ENCODE assay signal across 8 mouse cellular contexts in the genomic region with DNA sequence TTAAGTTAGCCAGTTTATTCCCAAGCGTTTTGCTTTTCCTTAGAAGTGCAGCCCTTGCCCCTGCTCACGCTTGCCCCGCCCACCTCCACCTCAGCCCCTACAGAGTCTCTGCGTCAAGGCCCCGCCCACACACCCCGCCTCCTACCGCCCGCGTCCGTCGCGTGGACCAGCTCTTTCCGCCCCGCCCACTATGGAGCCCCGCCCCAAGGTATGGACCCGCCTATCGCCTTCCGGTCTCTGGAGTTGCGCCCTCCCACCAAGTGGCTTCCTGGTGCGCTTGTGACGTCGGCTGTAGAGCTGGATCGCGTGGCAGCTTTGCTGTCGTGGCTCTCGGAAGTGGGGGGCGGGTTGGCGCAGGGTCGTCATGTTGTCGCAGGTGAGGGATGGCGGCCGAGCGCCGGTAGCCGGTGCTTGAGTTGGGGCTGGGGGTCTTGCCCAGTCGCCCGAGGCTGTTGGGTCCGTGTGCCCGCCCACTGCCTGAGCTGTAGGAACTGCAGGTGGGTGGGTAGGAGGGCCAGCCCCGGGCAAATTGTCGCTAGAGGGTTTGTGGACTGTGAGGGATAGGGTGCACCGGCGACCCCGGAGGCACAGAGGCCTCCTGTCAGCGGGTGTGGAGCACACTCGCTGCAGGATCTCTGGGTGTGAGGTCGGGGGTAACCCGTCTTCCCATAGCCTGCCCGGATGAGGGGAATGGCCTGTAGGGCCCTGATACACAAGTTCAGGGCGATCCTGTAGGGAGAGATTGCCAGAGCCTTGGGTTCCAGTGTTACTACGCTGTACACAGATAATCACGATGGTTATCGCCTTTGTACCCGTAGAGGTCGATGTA. TPM values are rescaled to one million over a fixed set of nuclear protein-coding genes. Genes with fewer than 3 reads are reported as not detected.
DNase-seq lines count a peak whose midpoint lies in the region; ATAC-seq and TF ChIP-seq lines count a peak whose summit lies in the region.

Tvp23b (plus strand) TSS at position 236 of the 829 bp plus-strand sequence.

- TF ChIP-seq CTCF in G1E (IDR thresholded peaks at IDR 0.05; ENCODE audit: low read depth, low read length), result no peak
- TF ChIP-seq CTCF in layer of hippocampus, adult 2 months (conservative IDR thresholded peaks at IDR 0.05), result no peak
- peak; percentile 17; the same call in 1 of the 2 replicates for TF ChIP-seq CTCF in lung, embryonic 14.5 days (IDR thresholded peaks at IDR 0.05; ENCODE audit: low read depth)
- no peak for TF ChIP-seq CTCF in olfactory bulb, adult 2 months (IDR thresholded peaks at IDR 0.05; ENCODE audit: insufficient read depth, low read depth, low read length)
- TF ChIP-seq CTCF in thymus, adult 2 months (IDR thresholded peaks at IDR 0.05; ENCODE audit: borderline replicate concordance, control insufficient read depth, extremely low read depth, insufficient read depth, low read length, poor library complexity), result no peak; the same call in 1 of the 2 replicates

- H3K27ac ChIP-seq in forebrain, embryonic 16.5 days (ENCODE audit: low read length), result peak within 1 kb of the TSS; percentile 70
- H3K27ac ChIP-seq in layer of hippocampus, adult 2 months, result peak within 1 kb of the TSS; percentile 93
- H3K27ac ChIP-seq in lung, embryonic 14.5 days (ENCODE audit: low read depth), result peak within 1 kb of the TSS; percentile 81
- peak within 1 kb of the TSS; percentile 40 for H3K27ac ChIP-seq in olfactory bulb, adult 2 months (ENCODE audit: insufficient read depth, low read depth, low read length)
- H3K27ac ChIP-seq in thymus, adult 2 months (ENCODE audit: control insufficient read depth, insufficient read depth, low read length), result peak within 1 kb of the TSS; percentile 47

- WGBS in forebrain, embryonic 16.5 days, result 1% methylated on average over 55 of the region's 55 CpGs
- under 1% methylated on average over 55 of the region's 55 CpGs for WGBS in lung, embryonic 14.5 days
- 2% methylated on average over 55 of the region's 55 CpGs for WGBS in olfactory bulb, adult 2 months
- WGBS in thymus, adult 2 months, result under 1% methylated on average over 55 of the region's 55 CpGs

- peaks cover 12% of the 10 kb centered on the region for H3K27me3 ChIP-seq in G1E (ENCODE audit: insufficient read depth, low read length)
- no peaks in the 10 kb centered on the region for H3K27me3 ChIP-seq in forebrain, embryonic 16.5 days (replicated peaks; ENCODE audit: control insufficient read depth, insufficient read depth, low read length)
- H3K27me3 ChIP-seq in lung, embryonic 14.5 days (ENCODE audit: insufficient read depth, low read length), result no peaks in the 10 kb centered on the region
- H3K27me3 ChIP-seq in thymus, adult 2 months (ENCODE audit: control insufficient read depth, insufficient read depth, low read length), result no peaks in the 10 kb centered on the region

- DNase-seq in G1E (ENCODE audit: low spot score), result peak; percentile 95
- peak; percentile 98 to 99 for DNase-seq in cerebellum, adult 18-20 months
- peak; percentile 96 to 98 for DNase-seq in heart, postnatal 36 days
- DNase-seq in layer of hippocampus, adult 2 months (ENCODE audit: low spot score in 2 of 2), result peak; percentile 98 to 99
- DNase-seq in lung, embryonic 14.5 days, result peak; percentile 99
- DNase-seq in thymus, adult 2 months, result peak; percentile 99

- peak within 1 kb of the TSS; percentile 89 for H3K4me3 ChIP-seq in G1E (ENCODE audit: low read depth, low read length)
- H3K4me3 ChIP-seq in forebrain, embryonic 16.5 days (replicated peaks; ENCODE audit: low read length), result peak within 1 kb of the TSS; percentile 53
- peak within 1 kb of the TSS; percentile 71 for H3K4me3 ChIP-seq in layer of hippocampus, adult 2 months
- H3K4me3 ChIP-seq in lung, embryonic 14.5 days (ENCODE audit: low read depth, low read length), result peak within 1 kb of the TSS; percentile 62
- peak within 1 kb of the TSS; percentile 92 for H3K4me3 ChIP-seq in olfactory bulb, adult 2 months (ENCODE audit: insufficient read depth, low read depth, low read length)
- peak within 1 kb of the TSS; percentile 73 for H3K4me3 ChIP-seq in thymus, adult 2 months (ENCODE audit: control insufficient read depth, insufficient read depth, low read length)

- ATAC-seq in G1E (ENCODE audit: extremely low read depth, insufficient number of reproducible peaks, low FRiP score, poor library complexity, severe bottlenecking), result peak; percentile 98
- peak; percentile 97 for ATAC-seq in forebrain, embryonic 16.5 days
- peak; percentile 96 for ATAC-seq in lung, embryonic 14.5 days (ENCODE audit: insufficient read depth)

- peaks cover 2% of the 10 kb centered on the region; the same call in 1 of the 2 replicates for H3K9me3 ChIP-seq in G1E (replicated peaks)
- no peaks in the 10 kb centered on the region for H3K9me3 ChIP-seq in forebrain, embryonic 16.5 days (ENCODE audit: control insufficient read depth, low read length)
- H3K9me3 ChIP-seq in lung, embryonic 14.5 days (ENCODE audit: low read depth, low read length), result no peaks in the 10 kb centered on the region

- H3K36me3 ChIP-seq in G1E (replicated peaks), result peaks cover 21% of the 10 kb centered on the region
- 0 out of 2 replicates have a peak, but pooled peaks cover 2% of the 10 kb centered on the region for H3K36me3 ChIP-seq in forebrain, embryonic 16.5 days (ENCODE audit: control insufficient read depth, insufficient read depth)
- H3K36me3 ChIP-seq in lung, embryonic 14.5 days (ENCODE audit: insufficient read depth), result peaks cover 16% of the 10 kb centered on the region; the same call in 1 of the 2 replicates
- H3K36me3 ChIP-seq in thymus, adult 2 months (ENCODE audit: control insufficient read depth, insufficient read depth, low read length), result no peaks in the 10 kb centered on the region

- peaks cover 15% of the 10 kb centered on the region; the same call in 1 of the 2 replicates for H3K4me1 ChIP-seq in G1E (ENCODE audit: insufficient read depth, low read depth, low read length)
- peaks cover 12% of the 10 kb centered on the region for H3K4me1 ChIP-seq in forebrain, embryonic 16.5 days (replicated peaks; ENCODE audit: control insufficient read depth, insufficient read depth, low read length)
- H3K4me1 ChIP-seq in lung, embryonic 14.5 days (ENCODE audit: insufficient read depth), result peaks cover 4% of the 10 kb centered on the region; the same call in 1 of the 2 replicates
- no peaks in the 10 kb centered on the region for H3K4me1 ChIP-seq in olfactory bulb, adult 2 months (ENCODE audit: control insufficient read depth, insufficient read depth, low read length)
- H3K4me1 ChIP-seq in thymus, adult 2 months (replicated peaks; ENCODE audit: control insufficient read depth, insufficient read depth, low read length), result no peaks in the 10 kb centered on the region

- TF ChIP-seq POLR2A in olfactory bulb, adult 2 months (IDR thresholded peaks at IDR 0.05; ENCODE audit: insufficient read depth, low read depth, low read length), result peak; percentile 84; the same call in 1 of the 2 replicates
- peak; percentile 93 for TF ChIP-seq POLR2A in thymus, adult 2 months (IDR thresholded peaks at IDR 0.05; ENCODE audit: control insufficient read depth, extremely low read depth, insufficient read depth, low read length, poor library complexity)

- H3K4me2 ChIP-seq in forebrain, embryonic 16.5 days (ENCODE audit: low read length), result peak within 1 kb of the TSS; percentile 77
- H3K4me2 ChIP-seq in lung, embryonic 14.5 days, result peak within 1 kb of the TSS; percentile 79

- H3K9ac ChIP-seq in forebrain, embryonic 16.5 days (replicated peaks; ENCODE audit: low read depth, low read length), result peak within 1 kb of the TSS; percentile 81
- H3K9ac ChIP-seq in lung, embryonic 14.5 days, result peak within 1 kb of the TSS; percentile 89

- intact Hi-C loops in heart, postnatal 36 days (cut with DNase I), result loop anchor here (2.0 kb wide), 1 partner anchor 59 kb away; the partner anchor contains the start of gene Trim16

RNA-seq across cellular contexts. Expression of gene Tvp23b, which starts in this region (rescaled TPM):
- 24.8 and 33.0 TPM in 2 replicates for total RNA-seq in G1E (2014; fragmentation: Nextera tagmentation)
- total RNA-seq in G1E (2017), result 46.5 and 53.7 TPM in 2 replicates
- 1.9 and 3.3 TPM in 2 replicates for polyA plus RNA-seq in G1E (2012)
- 55.0 and 64.9 TPM in 2 replicates for polyA plus RNA-seq in forebrain, embryonic 16.5 days (2015; fragmentation: Nextera tagmentation; extraction: Ambion mirVana)
- total RNA-seq in heart, postnatal 36 days (2021), result 10 to 100 TPM; 18.6 to 18.8 TPM
- total RNA-seq in layer of hippocampus, adult 2 months (2021), result 10 to 100 TPM; 27.6 to 30.5 TPM
- 55.3 and 57.7 TPM in 2 replicates for polyA plus RNA-seq in lung, embryonic 14.5 days (2014; fragmentation: Nextera tagmentation; extraction: Ambion mirVana)
- not detected in 2 replicates for polyA plus RNA-seq in olfactory bulb, adult 2 months (2012; ENCODE audit: insufficient read depth, insufficient read length, low replicate concordance, missing spikeins)
- polyA plus RNA-seq in thymus, adult 2 months (2012; rRNA removed), result 8.3 and 13.4 TPM in 2 replicates

Comparison
In these comparisons a context has a peak if more than half of its experiments do, and no peak if none do; other contexts are left out.
1. Peak in every context shown above with its lines: DNase-seq, ATAC-seq, H3K4me3 ChIP-seq and H3K27ac ChIP-seq.
2. H3K27ac ChIP-seq: peak in every context shown above with its lines; median percentile 93 in layer of hippocampus, adult 2 months; 81 in lung, embryonic 14.5 days; 70 in forebrain, embryonic 16.5 days; 47 in thymus, adult 2 months; 40 in olfactory bulb, adult 2 months.